23 mouse cellular contexts compared by ENCODE assay signal in genomic region chr8:109492785-109493184, GRCm38 (mm10). TPM values are rescaled to one million over a fixed set of nuclear protein-coding genes. Genes with fewer than 3 reads are reported as not detected.
DNase-seq lines count a peak whose midpoint lies in the region; ATAC-seq and TF ChIP-seq lines count a peak whose summit lies in the region.
"Had no signal": no experiment of that assay in that cellular context is flagged by ENCODE, and none has a peak within 500 bp of the region (broad histone marks: within the 10 kb centered on the region; RNA-seq: fewer than 3 reads in every experiment).

No protein-coding gene starts in this region.

- peak; percentile 75 for TF ChIP-seq EP300 in lung, postnatal 0 days (IDR thresholded peaks at IDR 0.05)

- WGBS in heart, embryonic 10.5 days = 71% methylated on average over 6 of the region's 6 CpGs
- 50% methylated on average over 6 of the region's 6 CpGs for WGBS in lung, postnatal 0 days
- 68% methylated on average over 6 of the region's 6 CpGs for WGBS in lung, adult 2 months

- no peak overlapping the region for H3K27ac ChIP-seq in heart, embryonic 10.5 days
- H3K27ac ChIP-seq in lung, postnatal 0 days (ENCODE audit: low read length) = no peak overlapping the region
- H3K27ac ChIP-seq: embryonic facial prominence, embryonic 10.5 days; embryonic facial prominence, embryonic 12.5 days; forebrain, embryonic 13.5 days; forebrain, embryonic 15.5 days had no signal

- H3K9me3 ChIP-seq in heart, embryonic 10.5 days = no peaks in the 10 kb centered on the region
- H3K9me3 ChIP-seq in lung, postnatal 0 days (ENCODE audit: low read length) = no peaks in the 10 kb centered on the region
- H3K9me3 ChIP-seq: embryonic facial prominence, embryonic 10.5 days; embryonic facial prominence, embryonic 12.5 days; forebrain, embryonic 13.5 days; forebrain, embryonic 15.5 days had no signal

- TF ChIP-seq CTCF in lung, postnatal 0 days (IDR thresholded peaks at IDR 0.05) = no peak
- no peak for TF ChIP-seq CTCF in lung, adult 2 months (IDR thresholded peaks at IDR 0.05; ENCODE audit: insufficient read depth, low read length)

- no peaks in the 10 kb centered on the region for H3K27me3 ChIP-seq in heart, embryonic 10.5 days (ENCODE audit: insufficient read depth, poor library complexity, severe bottlenecking)
- no peaks in the 10 kb centered on the region for H3K27me3 ChIP-seq in lung, postnatal 0 days (replicated peaks; ENCODE audit: insufficient read depth, low read length)
- H3K27me3 ChIP-seq: CH12.LX; embryonic facial prominence, embryonic 12.5 days; forebrain, embryonic 13.5 days; forebrain, embryonic 15.5 days had no signal

- no peak overlapping the region for H3K9ac ChIP-seq in lung, postnatal 0 days (replicated peaks; ENCODE audit: low read depth)
- H3K9ac ChIP-seq: embryonic facial prominence, embryonic 12.5 days; forebrain, embryonic 13.5 days; forebrain, embryonic 15.5 days had no signal

- ATAC-seq in lung, postnatal 0 days = peak; percentile 77
- ATAC-seq: CD4-positive, CD25-positive, alpha-beta regulatory T cell, adult 4 months; forebrain, embryonic 13.5 days; forebrain, embryonic 15.5 days had no signal

- H3K36me3 ChIP-seq in heart, embryonic 10.5 days = no peaks in the 10 kb centered on the region
- no peaks in the 10 kb centered on the region for H3K36me3 ChIP-seq in lung, postnatal 0 days (ENCODE audit: insufficient read depth, low read length)
- H3K36me3 ChIP-seq: embryonic facial prominence, embryonic 10.5 days; embryonic facial prominence, embryonic 12.5 days; forebrain, embryonic 15.5 days; G1E had no signal

- H3K4me3 ChIP-seq in heart, embryonic 10.5 days = no peak overlapping the region
- no peak overlapping the region for H3K4me3 ChIP-seq in lung, postnatal 0 days (ENCODE audit: low read depth, low read length)
- no peak overlapping the region for H3K4me3 ChIP-seq in lung, adult 2 months (replicated peaks; ENCODE audit: extremely low read depth, low read depth, low read length)
- H3K4me3 ChIP-seq: embryonic facial prominence, embryonic 10.5 days; embryonic facial prominence, embryonic 12.5 days; forebrain, embryonic 13.5 days; forebrain, embryonic 15.5 days had no signal

- no peak for TF ChIP-seq POLR2A in lung, adult 2 months (IDR thresholded peaks at IDR 0.05; ENCODE audit: borderline replicate concordance, extremely low read depth, low read depth, low read length)

- no peaks in the 10 kb centered on the region for H3K4me1 ChIP-seq in heart, embryonic 10.5 days
- H3K4me1 ChIP-seq in lung, postnatal 0 days (ENCODE audit: insufficient read depth, low read depth, low read length) = no peaks in the 10 kb centered on the region
- H3K4me1 ChIP-seq in lung, adult 2 months (ENCODE audit: control insufficient read depth, insufficient read depth, low read length) = no peaks in the 10 kb centered on the region
- H3K4me1 ChIP-seq: embryonic facial prominence, embryonic 10.5 days; embryonic facial prominence, embryonic 12.5 days; forebrain, embryonic 15.5 days had no signal

- no peak overlapping the region for H3K4me2 ChIP-seq in lung, postnatal 0 days (replicated peaks; ENCODE audit: low read depth, low read length)
- H3K4me2 ChIP-seq: embryonic facial prominence, embryonic 12.5 days; forebrain, embryonic 13.5 days; forebrain, embryonic 15.5 days had no signal

- peak; percentile 1 for DNase-seq in heart, adult 11 months
- no peak for DNase-seq in heart, embryonic 10.5 days (ENCODE audit: low spot score)
- peak; percentile 49 for DNase-seq in lung, postnatal 0 days (ENCODE audit: low spot score)
- DNase-seq in lung, adult 2 months = no peak
- DNase-seq in lung, postnatal 36 days = peak; percentile 6
- no peak for DNase-seq in lung, postnatal 4 days
- peak; percentile 21 for DNase-seq in Muller cell, postnatal 12 days (ENCODE audit: inconsistent ontology term)
- DNase-seq: adrenal gland, adult 2 months; adrenal gland, postnatal 10 days; adrenal gland, postnatal 25 days; B cell, adult 2 months; cerebellum, adult 11 months; cerebellum, adult 2 months; cerebellum, adult 9-10 months; cerebellum, postnatal 10 days; cerebellum, postnatal 25 days had no signal

RNA-seq across cellular contexts. Expression of gene Pmfbp1, which starts 1.0 kb away (rescaled TPM):
- polyA plus RNA-seq in heart, embryonic 10.5 days (2016; fragmentation: Nextera tagmentation; extraction: Ambion mirVana) = 0.08 and 0.15 TPM in 2 replicates
- polyA plus RNA-seq in lung, postnatal 0 days (2015; fragmentation: Nextera tagmentation; extraction: Ambion mirVana) = not detected in 2 replicates
- polyA plus RNA-seq in lung, adult 2 months (2012; rRNA removed) = 0.02 TPM in 1 of 2 replicates, not detected in the other
- polyA plus RNA-seq: adrenal gland, adult 2 months; CD4-positive, CD25-positive, alpha-beta regulatory T cell, adult 4 months; embryonic facial prominence, embryonic 12.5 days; G1E had no signal

Comparison
In these comparisons a context has a peak if more than half of its experiments do, and no peak if none do; other contexts are left out.
1. DNase-seq: peak in heart, adult 11 months (single experiment), lung, postnatal 0 days (single experiment), lung, postnatal 36 days (single experiment) and Muller cell, postnatal 12 days (single experiment); none in heart, embryonic 10.5 days (single experiment), lung, adult 2 months (single experiment) and lung, postnatal 4 days (0 of 2).